Mouse (Mus musculus) gastrocnemius, postnatal 4 days (tissue): ENCODE data around the gene Fam3c. TPM values are rescaled to one million over a fixed set of nuclear protein-coding genes. Genes with fewer than 3 reads are reported as not detected.
"Not testable (repeated sequence)": the region's sequence is repeated elsewhere in the genome, so short reads cannot be mapped to it uniquely, and the experiment has no call there.

Experiments
- DNase-seq, 2 experiments: peaks; one replicate each; pipeline ENCODE4 v3.0.0; 2021 to 2022; ENCODE audit warnings: low spot score in 2 of 2, mixed read lengths in 2 of 2
- total RNA-seq, 2 experiments: library from RNA; stranded (reverse); gene quantifications; 2 replicates each; pipeline ENCODE4 v1.2.3; 2021

Gene Fam3c
- total RNA-seq, 2 experiments from 2014 or later = 51.1 to 51.3 TPM

- DNase-seq = no peak
Observed at GRCm38 (mm10) chr6:22293922-22294321, 62.1 kb downstream of the Fam3c start.

- no peak for DNase-seq
Observed at GRCm38 (mm10) chr6:22292056-22292455, 64.0 kb downstream of the Fam3c start.

GRCm38 (mm10) chr6:22290790-22291189, 65.3 kb downstream of the Fam3c start:
- DNase-seq = no peak

GRCm38 (mm10) chr6:22289461-22290021, 66.5 kb downstream of the Fam3c start:
- DNase-seq = no peak

- peak in 1 of 2 experiments; percentile 14 for DNase-seq
Observed at GRCm38 (mm10) chr6:22288737-22289460, 67.1 kb downstream of the Fam3c start.

GRCm38 (mm10) chr6:22288004-22288736, 67.9 kb downstream of the Fam3c start, which contains the start of gene Wnt16:
Gene Wnt16, plus strand, starts transcription at chr6:22288227.
- DNase-seq = peak in 1 of 2 experiments; percentile 17

GRCm38 (mm10) chr6:22282405-22282804, 73.6 kb downstream of the Fam3c start:
- DNase-seq = no peak

- peak; percentile 32 to 72 for DNase-seq
Observed at GRCm38 (mm10) chr6:22280217-22280861, 75.7 kb downstream of the Fam3c start.

GRCm38 (mm10) chr6:22277941-22278340, 78.1 kb downstream of the Fam3c start:
- no peak for DNase-seq

GRCm38 (mm10) chr6:22269840-22270521, 86.1 kb downstream of the Fam3c start:
- no peak for DNase-seq

- DNase-seq = no peak
Observed at GRCm38 (mm10) chr6:22268677-22269076, 87.4 kb downstream of the Fam3c start.

GRCm38 (mm10) chr6:22267807-22268667, 88.0 kb downstream of the Fam3c start:
- no peak for DNase-seq

GRCm38 (mm10) chr6:22266018-22266417, 90.0 kb downstream of the Fam3c start:
- DNase-seq = no peak

GRCm38 (mm10) chr6:22264094-22264493, 91.9 kb downstream of the Fam3c start:
- DNase-seq = not testable (repeated sequence)

GRCm38 (mm10) chr6:22262519-22262918, 93.5 kb downstream of the Fam3c start:
- DNase-seq = no peak

GRCm38 (mm10) chr6:22258784-22259183, 97.3 kb downstream of the Fam3c start:
- no peak for DNase-seq
